Mouse (Mus musculus) lung, postnatal 0 days (tissue): ENCODE results near the gene Mettl8. TPM values are rescaled to one million over a fixed set of nuclear protein-coding genes. Genes with fewer than 3 reads are reported as not detected.

Source experiments
- ATAC-seq: fragments of 200-750 bp; cut with Nextera tagmentation; 2 replicates; pipeline ENCODE4 v1.8.0; 2017; ENCODE audit warnings: moderate library complexity
- DNase-seq: peaks from one replicate; pipeline ENCODE4 v3.0.0-alpha.2; 2016; ENCODE audit warnings: low spot score
- H3K27ac ChIP-seq: fragments of 300-500 bp; sonication (generic); 2 replicates; pipeline ENCODE4 v1.5.1; 2014; ENCODE audit warnings: antibody characterized with exemption, mild to moderate bottlenecking, low read length, mixed read lengths
- H3K27me3 ChIP-seq: fragments of 300-500 bp; sonication (generic); replicated peaks from 2 replicates; pipeline ENCODE4 v1.6.1; 2014; ENCODE audit warnings: low read length, mixed read lengths; ENCODE audit not compliant: insufficient read depth
- H3K36me3 ChIP-seq: fragments of 300-500 bp; sonication (generic); 2 replicates; pipeline ENCODE4 v1.6.1; 2014; ENCODE audit warnings: low read length, mixed read lengths; ENCODE audit not compliant: insufficient read depth
- H3K4me1 ChIP-seq: fragments of 300-500 bp; sonication (generic); 2 replicates; pipeline ENCODE4 v1.6.1; 2014; ENCODE audit warnings: antibody characterized with exemption, low read depth, low read length, mixed read lengths; ENCODE audit not compliant: insufficient read depth
- H3K4me2 ChIP-seq: fragments of 300-500 bp; sonication (generic); replicated peaks from 2 replicates; pipeline ENCODE4 v1.6.1; 2014; ENCODE audit warnings: low read depth, mild to moderate bottlenecking, low read length, moderate library complexity, mixed read lengths
- H3K4me3 ChIP-seq: fragments of 300-500 bp; sonication (generic); 2 replicates; pipeline ENCODE4 v1.5.1; 2014; ENCODE audit warnings: low read depth, low read length
- H3K9ac ChIP-seq: fragments of 300-500 bp; sonication (generic); replicated peaks from 2 replicates; pipeline ENCODE4 v1.6.1; 2014; ENCODE audit warnings: low read depth, mild to moderate bottlenecking
- H3K9me3 ChIP-seq: fragments of 300-500 bp; sonication (generic); 2 replicates; pipeline ENCODE4 v1.6.1; 2016; ENCODE audit warnings: low read length, mixed read lengths
- CTCF ChIP-seq: IDR thresholded peaks from 2 replicates; pipeline ENCODE4 v1.5.1; 2016; ENCODE audit warnings: antibody characterized with exemption, mild to moderate bottlenecking
- EP300 ChIP-seq: IDR thresholded peaks from 2 replicates; pipeline ENCODE4 v1.6.1; 2016; ENCODE audit warnings: antibody characterized with exemption, mild to moderate bottlenecking, control low read depth
- WGBS: fragments of 180-500 bp; shearing (Covaris S2); extraction: QIAGEN DNeasy Blood & Tissue Kit; methylation state at CpG from one replicate; pipeline ENCODE4 v1.1.7; 2014; 5-methylcytosine and 5-hydroxymethylcytosine counted together
- polyA plus RNA-seq: library from polyadenylated mRNA; unstranded; fragments of >200 nt; fragmentation: Nextera tagmentation; extraction: Ambion mirVana; gene quantifications from 2 replicates; pipeline ENCODE4 v1.2.1, GENCODE M21; 2015

Gene Mettl8
- polyA plus RNA-seq, 1 experiment from 2014 or later = 8.6 TPM

DNA sequence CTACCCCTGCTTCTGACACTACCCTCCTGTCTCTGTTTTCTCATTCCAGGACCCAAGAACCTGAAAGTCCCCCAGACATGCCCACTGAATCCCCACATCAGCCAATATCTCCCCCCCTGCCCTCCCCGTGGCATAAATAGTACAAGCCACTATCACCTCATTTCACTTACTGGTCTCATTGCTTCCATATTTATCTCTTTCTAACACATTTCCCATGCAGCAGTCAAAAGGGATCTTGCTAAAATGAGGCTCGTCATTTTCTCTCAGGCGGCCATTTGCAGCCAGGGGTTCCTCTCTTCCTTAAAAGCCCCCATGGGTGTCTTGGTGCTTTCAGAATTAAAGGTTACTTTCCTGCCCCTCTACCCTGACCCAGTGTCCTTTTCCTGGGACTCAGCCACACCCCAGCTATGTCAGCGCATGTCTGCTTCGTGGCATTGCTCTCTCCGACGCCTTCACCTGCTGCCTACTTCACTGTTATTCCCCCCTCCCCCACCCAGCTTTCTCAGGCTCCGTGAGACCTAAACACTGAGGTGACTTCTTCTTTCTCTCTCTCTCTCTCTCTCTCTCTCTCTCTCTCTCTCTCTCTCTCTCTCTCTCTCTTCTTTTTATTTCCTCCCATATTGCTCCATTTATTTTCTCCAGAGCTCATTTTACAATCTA, 134.3 kb downstream of the Mettl8 start:
- DNase-seq (no peak), ATAC-seq (no peak)
- Histone ChIP-seq H3K4me1 (no peaks in the 10 kb centered on the region), H3K4me3 (no peak overlapping the region), H3K4me2 (no peak overlapping the region), H3K36me3 (no peaks in the 10 kb centered on the region), H3K27me3 (no peaks in the 10 kb centered on the region), H3K27ac (no peak overlapping the region), H3K9me3 (no peaks in the 10 kb centered on the region), H3K9ac (no peak overlapping the region)
- 33% methylated on average over 8 of the region's 8 CpGs for WGBS
- TF ChIP-seq EP300 = no peak
- TF ChIP-seq CTCF = no peak

DNA sequence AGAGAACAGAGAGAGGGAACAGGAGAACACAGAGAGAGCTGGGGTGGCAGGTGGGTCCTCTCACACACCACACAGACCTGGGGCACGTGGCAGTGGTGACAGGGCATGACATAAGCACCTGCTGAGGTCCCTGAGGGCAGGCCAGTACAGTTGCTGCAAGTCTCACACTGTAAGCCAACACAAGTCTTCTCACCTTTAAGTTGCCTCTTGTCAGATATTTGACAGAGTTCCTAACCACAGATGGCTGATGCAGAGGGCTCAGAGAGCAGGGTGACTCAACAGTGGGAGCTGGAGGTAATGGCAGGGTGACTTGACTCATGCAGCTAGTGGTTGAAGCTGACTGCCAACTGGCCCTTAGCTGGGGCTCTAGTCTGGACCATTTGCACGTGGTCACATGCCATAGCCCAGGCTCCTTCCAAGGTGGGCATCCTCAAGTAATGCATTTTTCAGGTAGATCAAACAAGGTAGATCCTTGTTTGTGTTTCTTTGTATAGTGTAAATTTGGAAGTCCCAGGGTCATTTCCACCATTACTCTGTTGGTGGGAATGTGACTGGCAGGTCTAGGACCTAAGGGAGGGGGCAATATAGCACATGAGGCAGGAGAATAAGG, 135.4 kb downstream of the Mettl8 start:
- Histone ChIP-seq H3K36me3 (no peaks in the 10 kb centered on the region), H3K4me3 (no peak overlapping the region), H3K27ac (no peak overlapping the region), H3K9me3 (no peaks in the 10 kb centered on the region), H3K27me3 (no peaks in the 10 kb centered on the region), H3K4me2 (no peak overlapping the region), H3K4me1 (no peaks in the 10 kb centered on the region), H3K9ac (no peak overlapping the region)
- WGBS = 59% methylated on average over 2 of the region's 2 CpGs
- no peak for TF ChIP-seq CTCF
- TF ChIP-seq EP300 = no peak
- no peak for ATAC-seq
- no peak for DNase-seq

DNA sequence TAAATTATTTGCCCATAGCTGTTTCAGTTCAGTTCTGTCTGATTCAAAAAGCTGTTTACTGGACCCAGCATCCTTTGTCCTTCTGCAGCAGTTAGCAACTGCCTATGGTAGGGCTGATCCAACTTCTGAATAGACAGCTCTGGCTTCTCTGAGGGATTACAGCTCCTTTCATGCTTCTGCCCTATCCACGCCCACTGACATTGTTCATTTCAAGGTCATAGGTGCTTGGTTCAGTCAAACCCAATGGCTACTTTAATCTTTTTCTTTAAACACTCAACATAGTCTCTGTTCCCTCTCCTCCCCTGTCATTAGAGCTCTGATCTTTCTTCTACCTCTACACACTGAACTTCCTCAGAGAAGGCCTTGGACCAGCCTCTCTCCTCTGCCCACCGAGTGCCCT, 136.9 kb downstream of the Mettl8 start:
- Histone ChIP-seq H3K36me3 (no peaks in the 10 kb centered on the region), H3K9me3 (no peaks in the 10 kb centered on the region), H3K27ac (no peak overlapping the region), H3K4me3 (no peak overlapping the region), H3K4me1 (no peaks in the 10 kb centered on the region), H3K9ac (no peak overlapping the region), H3K27me3 (no peaks in the 10 kb centered on the region), H3K4me2 (no peak overlapping the region)
- TF ChIP-seq CTCF (no peak), EP300 (no peak)
- ATAC-seq (no peak), DNase-seq (no peak)
- WGBS = 93% methylated on average over 2 of the region's 2 CpGs

Other genes with a start within 250 kb of the Mettl8 start
- gene Tlk1, start 229.9 kb downstream of the Mettl8 start, polyA plus RNA-seq = 23.7 and 27.8 TPM in 2 replicates
- 25.1 and 26.6 TPM in 2 replicates for gene Dcaf17, start 255 bp downstream of the Mettl8 start, polyA plus RNA-seq
- gene Cybrd1, start 62.3 kb upstream of the Mettl8 start, polyA plus RNA-seq = 4.1 and 4.5 TPM in 2 replicates
- 76.6 and 83.9 TPM in 2 replicates for gene Dync1i2, start 156.1 kb upstream of the Mettl8 start, polyA plus RNA-seq